Mouse (Mus musculus) heart, postnatal 0 days (tissue): ENCODE data around the gene Ywhag.

Source experiments
- CTCF ChIP-seq: IDR thresholded peaks from 2 replicates; pipeline ENCODE4 v1.5.1; 2016; ENCODE audit warnings: antibody characterized with exemption, control low read depth, low read depth
- EP300 ChIP-seq: IDR thresholded peaks from 2 replicates; pipeline ENCODE4 v1.6.1; 2016; ENCODE audit warnings: antibody characterized with exemption, low read depth

DNA sequence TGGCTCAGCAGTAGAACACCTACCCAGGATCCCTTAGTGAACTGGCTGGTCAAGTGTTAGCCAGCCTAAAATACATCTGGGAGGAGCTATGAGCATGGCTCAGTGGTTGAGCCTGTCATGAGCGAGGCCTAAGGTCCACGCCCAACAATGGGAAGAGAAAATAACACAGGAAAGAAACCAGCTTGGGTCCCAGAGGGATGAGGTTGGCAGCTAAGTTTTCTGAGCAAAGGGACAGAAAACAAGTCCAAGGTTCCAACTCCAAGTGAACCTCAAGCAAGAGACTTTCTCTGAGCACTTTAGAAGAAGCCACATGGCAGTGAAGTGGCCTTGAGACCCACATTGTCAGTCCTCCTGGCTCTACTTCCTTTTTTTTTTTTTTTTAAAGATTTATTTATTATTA is 17.2 kb upstream of the Ywhag start:
- TF ChIP-seq CTCF: no peak
- TF ChIP-seq EP300: no peak
